Mouse (Mus musculus) CH12.LX (cell line): ENCODE measurements at regions not wholly inside any gene's neighbourhood (a gene's known extent, or its start where the extent isn't known, plus 50 kb on each side); places are given as distances from the start of the nearest gene placed in this dataset.

ENCODE experiments used
- CTCF ChIP-seq, 2 experiments: IDR thresholded peaks in 1 of 2; conservative IDR thresholded peaks in 1 of 2; 2 replicates each; pipeline ENCODE4 v1.5.1; 2011 to 2012; ENCODE audit warnings: low read depth in 2 of 2, low read length in 2 of 2, improper control_type of control experiment in 1 of 2, inconsistent platforms in 1 of 2, mild to moderate bottlenecking in 1 of 2, moderate library complexity in 1 of 2
- EP300 ChIP-seq: IDR thresholded peaks from 2 replicates; pipeline ENCODE4 v1.6.1; 2011; ENCODE audit warnings: low read length, improper control_type of control experiment
- MXI1 ChIP-seq: IDR thresholded peaks from 2 replicates; pipeline ENCODE4 v1.6.1; 2011; ENCODE audit warnings: mild to moderate bottlenecking, low read depth, low read length, improper control_type of control experiment
- POLR2AphosphoS2 ChIP-seq: IDR thresholded peaks from 2 replicates; pipeline ENCODE4 v1.6.1; 2011; ENCODE audit warnings: low read depth, low read length, improper control_type of control experiment
- TBP ChIP-seq: conservative IDR thresholded peaks from 2 replicates; pipeline ENCODE4 v1.6.1; 2011; ENCODE audit warnings: low read depth, low read length, improper control_type of control experiment
- USF2 ChIP-seq: conservative IDR thresholded peaks from 2 replicates; pipeline ENCODE4 v1.6.1; 2011; ENCODE audit warnings: low read depth, low read length, improper control_type of control experiment

- TF ChIP-seq CTCF (conservative IDR thresholded peaks at IDR 0.05 in 1 of 2, IDR thresholded peaks at IDR 0.05 in 1 of 2; ENCODE audit: low read depth in 2 of 2, low read length in 2 of 2): no peak
- no peak for TF ChIP-seq POLR2AphosphoS2
- TF ChIP-seq EP300: no peak
- TF ChIP-seq USF2: no peak
- no peak for TF ChIP-seq TBP
- TF ChIP-seq MXI1: no peak
Observed at GRCm38 (mm10) chr12:78086016-78086415, 108.0 kb upstream of the Gm6657 start.
